Mouse (Mus musculus) testis, postnatal 14 days (tissue): ENCODE data around the gene Eef1akmt4.

ENCODE experiments used
- DNase-seq: peaks from one replicate; pipeline ENCODE4 v3.0.0; 2021; ENCODE audit warnings: low spot score

Eef1akmt4 gene

GRCm38 (mm10) chr16:20611357-20612227 is at the start of gene Eef1akmt4, which contains the start of the genes Gm49333 and Alg3:
TSS of gene Eef1akmt4 (plus strand) at chr16:20611593.
TSS of gene Gm49333 (plus strand) at chr16:20611610.
TSS of gene Alg3 (minus strand) at chr16:20611735.
- DNase-seq, result peak; percentile 88

DNA sequence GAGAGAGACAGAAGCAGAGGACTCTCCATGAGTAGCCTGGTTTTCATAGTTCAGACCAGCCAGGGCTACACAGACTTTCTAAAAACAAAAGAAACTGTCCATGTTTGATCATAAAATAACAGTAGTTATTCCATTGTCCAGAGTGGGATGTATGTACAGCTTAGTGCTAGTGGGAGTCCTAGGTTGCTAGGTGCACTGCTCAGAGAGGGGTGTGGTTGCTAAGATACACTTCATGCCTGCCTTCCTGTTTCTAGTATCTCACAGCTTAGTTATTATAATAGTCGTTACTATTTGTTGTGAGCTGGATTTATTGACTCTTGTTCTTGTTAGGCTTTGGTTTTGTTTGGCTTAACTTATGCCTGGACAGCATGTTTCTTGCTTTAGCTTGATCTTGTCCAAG is 46.3 kb upstream of the Eef1akmt4 start:
- DNase-seq, result no peak

- no peak for DNase-seq
Measured at GRCm38 (mm10) chr16:20589366-20589938, 21.9 kb upstream of the Eef1akmt4 start, which contains the start of gene Vwa5b2. TSS of gene Vwa5b2 (plus strand) at chr16:20589471.

DNA sequence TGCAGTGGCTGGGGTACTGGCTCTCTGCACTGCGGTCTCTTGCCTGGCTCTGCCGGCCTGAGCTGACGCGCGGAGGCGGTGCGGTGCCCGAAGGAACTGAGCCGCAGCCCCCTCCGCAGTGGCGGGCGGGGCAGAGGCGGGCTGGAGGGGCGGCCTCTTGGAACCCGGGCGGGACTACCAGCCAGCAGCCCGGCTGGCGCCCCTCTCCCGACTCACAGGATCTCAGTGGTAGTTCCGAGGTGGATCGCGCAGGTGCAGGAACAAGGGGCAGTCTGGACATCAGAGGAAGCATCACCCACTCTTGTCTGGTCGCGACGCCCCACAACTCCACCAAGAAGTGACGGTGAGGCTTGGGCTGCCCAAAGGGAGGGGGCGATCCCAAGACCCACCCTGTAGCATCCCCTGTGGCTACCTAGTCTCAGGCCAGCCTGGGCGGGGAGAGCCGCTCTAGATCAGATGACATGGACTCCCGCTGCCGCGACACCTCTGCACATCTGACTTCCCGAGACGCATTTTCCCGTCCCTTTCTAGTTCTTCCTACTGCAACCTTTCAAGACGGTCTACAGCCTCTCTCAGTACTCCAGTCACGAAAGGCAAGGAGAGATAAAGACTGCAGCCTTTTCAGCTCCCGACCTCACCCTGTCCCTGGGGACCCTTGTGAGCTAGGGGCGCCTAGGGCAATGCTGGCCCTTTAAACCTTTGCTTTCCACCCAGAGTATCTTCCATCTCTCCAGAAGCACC is 21.3 kb upstream of the Eef1akmt4 start:
- no peak for DNase-seq

DNA sequence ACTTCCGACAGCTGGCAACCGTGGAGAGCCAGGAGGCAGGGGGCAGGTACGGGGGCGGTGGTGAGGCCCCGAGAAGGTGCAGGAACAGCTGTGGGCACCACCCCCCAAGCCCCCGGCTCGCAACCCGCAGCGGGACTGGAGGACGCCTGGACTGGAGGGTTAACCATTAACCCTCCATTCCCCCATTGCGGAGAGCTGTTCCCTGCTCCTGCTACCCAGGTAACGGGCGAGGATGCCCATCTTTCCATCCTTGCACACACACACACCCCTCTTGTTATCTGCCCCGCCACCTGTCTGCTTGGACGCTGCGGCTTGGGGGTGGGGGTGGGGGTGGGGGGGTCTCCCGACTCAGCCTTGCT is 20.7 kb upstream of the Eef1akmt4 start:
- DNase-seq, result no peak

GRCm38 (mm10) chr16:20591076-20591705 is 20.2 kb upstream of the Eef1akmt4 start:
- DNase-seq, result no peak

DNA sequence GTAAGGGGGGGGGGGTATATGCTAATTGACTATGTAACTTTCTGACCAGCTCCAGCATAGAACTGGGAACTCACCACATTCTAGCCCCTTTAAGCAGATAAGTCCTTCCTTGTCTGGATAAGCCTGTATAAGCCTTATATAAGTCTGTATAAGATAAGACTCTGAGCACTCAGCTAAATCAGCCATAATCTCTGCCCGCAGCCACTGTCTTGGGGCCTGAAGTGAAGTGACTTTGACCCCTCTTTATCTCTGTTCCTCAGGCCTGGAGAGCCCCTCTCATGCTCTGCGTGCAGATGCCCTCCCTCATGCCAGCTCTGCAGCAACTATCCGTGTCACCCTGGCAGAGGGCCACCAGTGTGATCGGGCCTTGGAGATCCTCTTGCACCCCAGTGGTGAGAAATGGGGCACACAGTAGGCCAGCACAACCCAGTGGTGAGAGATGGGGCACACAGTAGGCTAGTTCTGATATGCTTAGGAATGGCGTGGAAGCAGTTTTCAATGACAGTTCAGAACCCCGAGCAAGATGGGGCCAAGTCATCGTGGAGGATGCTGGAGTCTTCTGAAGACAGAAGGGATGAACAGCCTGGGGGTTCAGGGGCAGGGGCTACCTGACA is 16.2 kb upstream of the Eef1akmt4 start:
- no peak for DNase-seq

DNA sequence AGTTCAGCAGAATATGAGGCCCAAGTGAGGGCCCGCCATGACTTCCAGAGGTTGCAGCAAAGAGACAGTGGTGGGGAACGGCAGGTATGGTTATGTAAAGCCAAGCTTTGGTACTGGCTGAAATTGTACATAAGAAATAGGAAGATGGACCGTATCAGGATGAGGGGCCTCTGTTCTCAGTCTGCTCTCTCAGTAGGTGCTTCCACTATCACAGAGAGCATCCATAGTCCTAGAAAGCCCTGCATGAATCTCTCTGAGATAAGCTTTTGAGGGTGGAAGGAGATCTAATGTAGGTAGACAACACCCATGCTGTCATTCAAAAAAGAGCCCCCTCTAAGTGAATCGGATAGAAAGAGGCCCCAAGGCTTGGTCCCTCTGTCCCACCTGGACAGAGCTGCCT is 15.7 kb upstream of the Eef1akmt4 start:
- no peak for DNase-seq

GRCm38 (mm10) chr16:20596687-20597441 is 14.5 kb upstream of the Eef1akmt4 start:
- no peak for DNase-seq

DNA sequence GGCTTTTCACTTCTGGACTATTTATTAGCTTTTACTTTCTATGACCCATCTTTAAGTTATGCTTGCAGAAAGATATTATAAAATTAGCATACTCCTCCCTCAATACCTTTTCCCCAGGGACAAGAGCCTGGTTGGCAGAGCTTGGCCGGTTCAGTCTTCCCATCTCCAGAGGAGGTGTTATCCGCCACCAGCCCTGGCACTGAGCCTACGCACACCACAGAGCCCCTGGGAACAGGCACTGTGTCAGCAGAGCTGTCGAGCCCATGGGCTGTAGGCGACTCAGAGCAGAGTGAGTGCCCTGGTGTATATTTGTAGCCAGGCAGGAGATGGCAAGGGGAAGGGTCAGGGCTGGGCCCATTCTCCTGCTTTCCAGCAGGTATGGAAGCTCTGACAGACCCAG is 10.9 kb upstream of the Eef1akmt4 start:
- DNase-seq, result no peak

- no peak for DNase-seq
Measured at GRCm38 (mm10) chr16:20604705-20605104, 6.7 kb upstream of the Eef1akmt4 start.

DNA sequence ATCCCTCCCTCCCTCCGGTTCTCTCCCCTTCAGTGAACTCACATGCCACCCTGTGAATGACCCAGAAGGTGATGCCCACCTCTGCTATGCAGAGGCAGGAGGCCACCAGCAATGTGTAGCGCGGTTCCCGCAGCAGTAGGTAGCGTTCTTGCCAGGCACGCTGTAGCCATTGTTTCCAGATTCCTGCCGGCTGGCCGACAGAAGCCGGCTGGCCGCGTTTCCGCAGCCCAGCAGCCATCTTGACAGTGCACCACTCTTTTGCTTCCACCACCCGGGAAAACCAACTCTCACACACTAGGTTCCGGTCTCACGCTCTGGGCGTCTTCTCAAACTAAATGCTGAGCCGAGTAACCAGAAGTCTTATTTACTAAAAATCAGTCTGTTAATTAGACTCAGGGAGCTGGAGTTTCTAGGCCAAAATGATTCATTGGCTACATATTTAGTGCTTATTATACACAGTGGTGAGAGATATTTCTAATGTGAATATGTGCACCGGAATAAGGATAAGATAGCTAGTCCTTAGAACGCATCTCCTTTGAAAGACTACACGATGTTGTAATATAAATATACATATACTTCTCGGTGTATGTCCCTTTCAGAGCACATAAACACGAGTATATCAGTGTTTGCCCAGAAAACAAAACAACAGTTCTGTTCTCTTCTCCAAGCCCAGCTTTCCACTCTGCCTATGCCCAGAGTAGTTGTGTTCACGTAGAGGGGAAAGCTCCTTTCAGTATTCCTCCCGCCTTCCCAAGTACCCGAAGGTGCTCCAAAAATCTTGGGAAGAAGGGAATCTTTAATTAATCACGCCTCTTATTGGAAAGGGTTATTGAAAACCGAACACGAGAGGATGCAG is 664 bp upstream of the Eef1akmt4 start:
- peak; percentile 77 for DNase-seq

DNA sequence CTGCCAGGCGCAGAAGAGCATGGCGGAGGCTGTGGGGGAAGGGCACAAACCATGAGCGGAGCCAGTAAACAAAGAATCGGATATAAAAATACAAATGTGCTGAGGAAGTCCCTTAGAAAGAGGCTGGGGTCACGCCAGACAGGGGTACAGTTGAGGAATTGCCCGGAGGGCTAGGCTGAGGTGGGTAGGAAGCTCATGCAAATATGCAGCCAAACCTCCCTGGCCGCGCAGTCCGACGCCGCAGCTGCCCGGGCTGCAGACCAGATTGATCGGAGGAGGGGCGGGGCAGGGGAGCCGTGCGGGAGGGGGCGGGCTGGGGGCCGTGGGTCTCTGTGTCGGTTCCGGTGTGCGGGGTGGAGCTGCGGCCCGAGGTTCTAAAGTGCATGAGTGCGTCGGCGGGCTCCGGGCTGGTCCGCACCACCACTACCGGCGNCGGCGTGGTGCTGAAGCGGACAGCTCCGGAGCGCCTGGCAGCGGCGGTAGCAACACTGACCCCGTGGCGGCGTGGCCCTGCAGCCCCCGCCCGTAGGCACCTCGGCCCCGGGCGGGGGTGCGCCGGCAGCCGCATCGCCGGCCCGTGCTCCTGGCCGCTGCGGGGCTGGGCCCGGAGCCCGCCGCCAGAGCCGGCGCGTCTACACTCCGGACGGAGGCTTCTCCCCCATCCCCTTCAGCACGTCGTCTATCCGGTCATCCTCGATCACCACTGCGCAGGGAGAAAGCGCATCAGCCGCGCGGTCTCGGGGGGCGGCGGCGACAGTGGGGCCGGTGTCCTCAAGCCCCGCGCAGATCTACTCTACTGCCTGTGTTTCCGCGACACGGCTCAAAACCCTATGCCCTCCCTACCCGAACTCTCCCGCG is 8.4 kb downstream of the Eef1akmt4 start:
- no peak for DNase-seq

- no peak for DNase-seq
Measured at GRCm38 (mm10) chr16:20620399-20620735, 9.0 kb downstream of the Eef1akmt4 start.

DNA sequence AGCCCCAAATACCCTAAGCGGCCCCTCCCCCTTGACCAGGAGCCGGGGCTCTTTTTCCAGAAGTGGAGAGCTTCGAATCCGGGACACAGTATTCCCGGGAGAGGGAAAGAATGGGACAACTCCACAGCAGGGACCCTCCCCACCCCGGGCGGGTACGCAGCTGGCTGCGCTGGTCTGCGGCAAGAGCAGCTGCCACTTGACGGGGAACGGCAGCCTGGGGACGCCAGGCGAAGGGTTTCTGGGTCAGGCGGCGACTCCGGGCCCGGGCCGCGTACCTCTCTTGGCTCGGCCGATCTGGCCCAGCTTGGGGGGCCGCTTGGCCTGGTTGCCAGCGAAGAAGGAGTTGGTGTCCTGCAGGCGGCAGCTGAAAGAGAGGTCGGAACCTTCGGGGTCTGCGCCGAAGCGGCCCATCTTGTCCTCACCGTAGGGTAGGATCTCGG is 9.4 kb downstream of the Eef1akmt4 start:
- no peak for DNase-seq

GRCm38 (mm10) chr16:20621191-20621990 is 10.0 kb downstream of the Eef1akmt4 start, which contains the start of gene Camk2n2:
TSS of gene Camk2n2 (minus strand) at chr16:20621287.
- no peak for DNase-seq

- DNase-seq, result peak; percentile 39
Measured at GRCm38 (mm10) chr16:20621991-20622685, 10.7 kb downstream of the Eef1akmt4 start.

- no peak for DNase-seq
Measured at GRCm38 (mm10) chr16:20623211-20623610, 11.8 kb downstream of the Eef1akmt4 start.
